Mouse (Mus musculus) lung, postnatal 10 days (tissue): ENCODE data around the gene Cyp2t4.

Experiments
- DNase-seq: peaks from one replicate; pipeline ENCODE4 v3.0.0; 2021

The Cyp2t4 gene

GRCm38 (mm10) chr7:27185986-27186385 lies 32.5 kb downstream of the Cyp2t4 start:
- no peak for DNase-seq

GRCm38 (mm10) chr7:27189271-27189931 lies 35.9 kb downstream of the Cyp2t4 start:
- DNase-seq, result no peak

GRCm38 (mm10) chr7:27192434-27192833 lies 38.9 kb downstream of the Cyp2t4 start:
- no peak for DNase-seq

- no peak for DNase-seq
Measured at GRCm38 (mm10) chr7:27193731-27194130, 40.2 kb downstream of the Cyp2t4 start.

- DNase-seq, result peak; percentile 99
Measured at GRCm38 (mm10) chr7:27195681-27196611, 42.4 kb downstream of the Cyp2t4 start, which contains the start of the genes BC024978 and Snrpa. BC024978 (plus strand) TSS chr7:27195781. Snrpa (minus strand) TSS chr7:27196271.

GRCm38 (mm10) chr7:27197136-27197535 lies 43.6 kb downstream of the Cyp2t4 start:
- no peak for DNase-seq

GRCm38 (mm10) chr7:27197634-27198033 lies 44.1 kb downstream of the Cyp2t4 start:
- DNase-seq, result no peak

GRCm38 (mm10) chr7:27198355-27198754 lies 44.8 kb downstream of the Cyp2t4 start:
- DNase-seq, result no peak

- DNase-seq, result no peak
Measured at GRCm38 (mm10) chr7:27198779-27199178, 45.3 kb downstream of the Cyp2t4 start.

- no peak for DNase-seq
Measured at GRCm38 (mm10) chr7:27203730-27204449, 50.4 kb downstream of the Cyp2t4 start.
